Mouse (Mus musculus): ENCODE measurements at regions not wholly inside any gene's neighbourhood (a gene's known extent, or its start where the extent isn't known, plus 50 kb on each side); places are given as distances from the start of the nearest gene placed in this dataset.
A peak's percentile ranks its signal among the peaks of the same experiment; 100 is the strongest.

GRCm38 (mm10) chr3:37919450-37920156 is 195.3 kb upstream of the Gm5148 start:
- no peak for DNase-seq (ENCODE audit: inconsistent ontology term)

- DNase-seq (ENCODE audit: inconsistent ontology term) = no peak
Observed at GRCm38 (mm10) chr3:37916786-37917479, 192.6 kb upstream of the Gm5148 start.

GRCm38 (mm10) chr3:37916281-37916680 is 192.0 kb upstream of the Gm5148 start:
- peak; percentile 42 for DNase-seq (ENCODE audit: inconsistent ontology term)

GRCm38 (mm10) chr3:37915673-37916072 is 191.4 kb upstream of the Gm5148 start:
- no peak for DNase-seq (ENCODE audit: inconsistent ontology term)

GRCm38 (mm10) chr3:37914136-37914535 is 189.8 kb upstream of the Gm5148 start:
- DNase-seq (ENCODE audit: inconsistent ontology term) = no peak

- DNase-seq (ENCODE audit: inconsistent ontology term) = no peak
Observed at GRCm38 (mm10) chr3:37909821-37910220, 185.5 kb upstream of the Gm5148 start.

GRCm38 (mm10) chr3:37909008-37909407 is 184.7 kb upstream of the Gm5148 start:
- no peak for DNase-seq (ENCODE audit: inconsistent ontology term)

GRCm38 (mm10) chr3:37908456-37908855 is 184.2 kb upstream of the Gm5148 start:
- peak; percentile 66 for DNase-seq (ENCODE audit: inconsistent ontology term)

- DNase-seq (ENCODE audit: inconsistent ontology term) = peak; percentile 67
Observed at GRCm38 (mm10) chr3:37907432-37908088, 183.3 kb upstream of the Gm5148 start.

GRCm38 (mm10) chr3:37906806-37907251 is 182.5 kb upstream of the Gm5148 start:
- DNase-seq (ENCODE audit: inconsistent ontology term) = no peak

GRCm38 (mm10) chr3:37904188-37904587 is 179.9 kb upstream of the Gm5148 start:
- DNase-seq (ENCODE audit: inconsistent ontology term) = no peak

- no peak for DNase-seq (ENCODE audit: inconsistent ontology term)
Observed at GRCm38 (mm10) chr3:37903482-37903881, 179.2 kb upstream of the Gm5148 start.

GRCm38 (mm10) chr3:37903021-37903420 is 178.7 kb upstream of the Gm5148 start:
- no peak for DNase-seq (ENCODE audit: inconsistent ontology term)

- no peak for DNase-seq (ENCODE audit: inconsistent ontology term)
Observed at GRCm38 (mm10) chr3:37897392-37897791, 173.1 kb upstream of the Gm5148 start.

GRCm38 (mm10) chr3:37896821-37897311 is 172.6 kb upstream of the Gm5148 start:
- DNase-seq (ENCODE audit: inconsistent ontology term) = no peak

GRCm38 (mm10) chr3:37894599-37894998 is 170.3 kb upstream of the Gm5148 start:
- no peak for DNase-seq (ENCODE audit: inconsistent ontology term)

GRCm38 (mm10) chr3:37890202-37890601 is 165.9 kb upstream of the Gm5148 start:
- no peak for DNase-seq (ENCODE audit: inconsistent ontology term)

GRCm38 (mm10) chr3:37888455-37888854 is 164.2 kb upstream of the Gm5148 start:
- DNase-seq (ENCODE audit: inconsistent ontology term) = no peak

- DNase-seq (ENCODE audit: inconsistent ontology term) = no peak
Observed at GRCm38 (mm10) chr3:37887711-37888110, 163.4 kb upstream of the Gm5148 start.

GRCm38 (mm10) chr3:37886705-37887454 is 162.6 kb upstream of the Gm5148 start:
- no peak for DNase-seq (ENCODE audit: inconsistent ontology term)

GRCm38 (mm10) chr3:37885776-37886175 is 161.5 kb upstream of the Gm5148 start:
- DNase-seq (ENCODE audit: inconsistent ontology term) = peak; percentile 51

GRCm38 (mm10) chr3:37882417-37882816 is 158.1 kb upstream of the Gm5148 start:
- DNase-seq (ENCODE audit: inconsistent ontology term) = peak; percentile 98
